Mouse (Mus musculus) heart, embryonic 10.5 days (tissue): ENCODE data around the gene Ankrd27. TPM values are rescaled to one million over a fixed set of nuclear protein-coding genes. Genes with fewer than 3 reads are reported as not detected.

Source experiments
- DNase-seq: peaks from one replicate; pipeline ENCODE4 v3.0.0-alpha.2; 2017; ENCODE audit warnings: low spot score
- H3K27ac ChIP-seq: fragments of 300-500 bp; sonication (generic); 2 replicates; pipeline ENCODE4 v1.5.1; 2016; ENCODE audit warnings: mild to moderate bottlenecking
- H3K27me3 ChIP-seq: fragments of 300-500 bp; sonication (generic); 2 replicates; pipeline ENCODE4 v1.6.1; 2016; ENCODE audit warnings: mild to moderate bottlenecking; ENCODE audit not compliant: poor library complexity, insufficient read depth, severe bottlenecking
- H3K36me3 ChIP-seq: fragments of 300-500 bp; sonication (generic); 2 replicates; pipeline ENCODE4 v1.6.1; 2016; ENCODE audit warnings: mild to moderate bottlenecking, moderate library complexity
- H3K4me1 ChIP-seq: fragments of 300-500 bp; sonication (generic); 2 replicates; pipeline ENCODE4 v1.6.1; 2016; ENCODE audit warnings: mild to moderate bottlenecking
- H3K4me3 ChIP-seq: fragments of 300-500 bp; sonication (generic); 2 replicates; pipeline ENCODE4 v1.5.1; 2016; ENCODE audit warnings: mild to moderate bottlenecking, moderate library complexity
- H3K9me3 ChIP-seq: fragments of 300-500 bp; sonication (generic); 2 replicates; pipeline ENCODE4 v1.6.1; 2016; ENCODE audit warnings: mild to moderate bottlenecking, moderate library complexity
- WGBS: fragments of 180-500 bp; shearing (Covaris S2); methylation state at CpG from one replicate; pipeline ENCODE4 v1.1.7; 2016; 5-methylcytosine and 5-hydroxymethylcytosine counted together
- polyA plus RNA-seq: library from polyadenylated mRNA; unstranded; fragments of >200 nt; fragmentation: Nextera tagmentation; extraction: Ambion mirVana; gene quantifications from 2 replicates; pipeline ENCODE4 v1.2.1, GENCODE M21; 2016

Gene Ankrd27
- polyA plus RNA-seq, 1 experiment from 2014 or later, result 33.0 TPM

DNA sequence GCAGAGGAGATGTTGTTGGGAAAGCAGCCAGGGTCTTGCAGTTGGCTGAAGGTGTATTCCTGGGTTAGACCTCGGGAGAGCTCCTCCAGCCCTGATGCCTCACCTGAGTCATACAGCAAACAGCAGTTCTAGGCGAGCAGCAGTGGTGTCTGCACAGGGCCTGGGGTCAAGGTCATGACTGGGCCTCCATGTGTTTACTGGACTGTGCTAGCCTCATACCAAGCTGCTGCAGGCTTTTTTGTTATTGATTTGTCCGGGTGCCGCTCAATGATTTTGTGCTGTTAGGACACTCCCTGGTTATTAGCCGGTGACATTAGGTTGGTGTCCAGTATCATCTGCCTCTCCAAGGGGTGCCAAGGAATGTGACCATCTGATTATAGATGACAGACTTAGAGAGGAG, 1.7 kb downstream of the Ankrd27 start:
- peaks cover 23% of the 10 kb centered on the region for H3K27me3 ChIP-seq
- peaks cover 15% of the 10 kb centered on the region for H3K36me3 ChIP-seq
- WGBS, result 61% methylated on average over 5 of the region's 5 CpGs
- H3K4me1 ChIP-seq, result peaks cover 36% of the 10 kb centered on the region
- H3K27ac ChIP-seq, result no peak overlapping the region
- no peak overlapping the region; the same call in 1 of the 2 replicates for H3K4me3 ChIP-seq
- H3K9me3 ChIP-seq, result no peaks in the 10 kb centered on the region
- no peak for DNase-seq

DNA sequence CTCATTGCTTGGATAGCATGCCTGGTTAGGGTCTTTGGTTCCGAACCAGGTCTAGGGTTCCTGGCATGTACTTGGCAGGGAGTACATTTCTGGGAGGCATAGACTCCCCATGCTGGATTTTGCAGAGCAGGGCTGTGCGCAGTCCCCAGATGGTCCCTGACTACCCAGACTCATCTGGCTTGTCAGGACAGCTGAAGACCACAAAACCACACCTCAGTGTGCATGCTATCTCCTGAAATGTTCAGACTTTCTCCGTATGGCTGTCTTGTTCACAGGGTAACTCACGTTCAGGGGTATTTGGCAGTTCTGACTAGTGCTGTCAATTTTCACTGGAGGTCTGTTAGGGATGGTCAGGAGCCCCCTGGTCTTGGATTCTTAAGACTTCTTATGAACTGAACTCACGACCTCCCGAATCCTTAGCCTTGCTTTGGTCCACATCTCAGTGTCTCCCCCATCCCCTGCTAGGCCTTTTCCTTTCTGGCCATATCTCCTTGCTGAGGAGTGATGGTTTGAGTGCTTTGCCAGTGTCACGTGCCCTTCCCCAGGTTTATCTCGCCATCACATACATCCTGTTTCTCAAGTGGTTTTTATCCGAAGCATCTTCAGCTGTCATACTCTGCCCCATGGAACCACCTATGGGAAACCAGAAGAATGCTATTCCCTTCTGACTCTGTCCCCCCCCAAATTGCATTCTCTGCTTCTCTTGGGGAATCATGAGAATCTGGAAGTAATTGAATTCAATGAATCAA, 2.8 kb downstream of the Ankrd27 start:
- H3K4me1 ChIP-seq, result peaks cover 31% of the 10 kb centered on the region
- 73% methylated on average over 9 of the region's 9 CpGs for WGBS
- H3K9me3 ChIP-seq, result no peaks in the 10 kb centered on the region
- peaks cover 12% of the 10 kb centered on the region for H3K27me3 ChIP-seq
- H3K36me3 ChIP-seq, result peaks cover 26% of the 10 kb centered on the region
- no peak for DNase-seq
- no peak overlapping the region for H3K27ac ChIP-seq
- no peak overlapping the region for H3K4me3 ChIP-seq

DNA sequence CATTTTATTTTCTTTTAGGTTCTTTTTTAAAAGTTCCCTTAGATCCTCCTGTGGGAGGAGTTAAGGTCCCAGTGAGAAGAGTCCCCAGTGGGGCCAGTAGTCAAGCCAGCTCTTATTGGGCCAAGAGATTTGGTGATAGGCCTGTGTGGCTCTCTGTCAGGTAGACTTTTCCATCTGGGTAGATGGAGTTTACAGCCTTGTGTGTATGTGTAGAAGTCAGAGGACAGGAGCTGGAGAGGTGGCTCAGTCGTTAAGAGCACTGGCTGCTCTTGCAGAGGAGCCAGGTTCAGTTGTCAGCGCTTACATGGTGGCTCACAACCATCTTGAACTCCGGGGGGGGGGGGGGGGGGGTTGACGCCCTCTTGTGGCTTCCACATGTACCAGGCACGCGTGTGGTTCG, 3.4 kb downstream of the Ankrd27 start:
- no peak for DNase-seq
- peaks cover 31% of the 10 kb centered on the region for H3K36me3 ChIP-seq
- no peaks in the 10 kb centered on the region for H3K9me3 ChIP-seq
- 78% methylated on average over 7 of the region's 7 CpGs for WGBS
- H3K4me3 ChIP-seq, result no peak overlapping the region
- no peak overlapping the region for H3K27ac ChIP-seq
- peaks cover 25% of the 10 kb centered on the region for H3K4me1 ChIP-seq
- peaks cover 6% of the 10 kb centered on the region; the same call in 1 of the 2 replicates for H3K27me3 ChIP-seq

DNA sequence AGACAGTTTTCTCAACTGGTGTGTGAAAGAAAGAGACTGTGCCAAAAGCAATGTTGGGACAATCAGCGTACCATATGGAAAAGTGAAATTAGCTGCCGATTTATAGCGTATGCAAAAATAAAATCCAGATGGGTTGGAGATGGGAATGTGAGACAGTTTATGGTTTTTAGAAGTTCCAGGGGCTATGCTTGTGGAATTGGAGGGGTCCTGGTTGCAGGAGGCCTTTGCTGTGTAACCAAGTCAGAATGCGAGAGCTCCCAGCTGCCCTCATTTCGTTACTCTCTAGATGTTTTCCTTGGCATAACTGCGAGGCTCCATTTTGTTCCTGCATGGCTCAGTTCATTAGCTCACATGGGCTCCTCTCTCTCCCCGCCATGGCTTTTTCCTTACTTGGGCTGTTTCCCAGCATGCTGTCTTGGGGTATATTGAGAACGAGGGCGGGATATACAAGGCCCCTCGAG, 4.7 kb downstream of the Ankrd27 start:
- no peak overlapping the region for H3K27ac ChIP-seq
- peaks cover 44% of the 10 kb centered on the region for H3K36me3 ChIP-seq
- H3K4me1 ChIP-seq, result peaks cover 19% of the 10 kb centered on the region
- H3K9me3 ChIP-seq, result no peaks in the 10 kb centered on the region
- no peak for DNase-seq
- no peak overlapping the region for H3K4me3 ChIP-seq
- no peaks in the 10 kb centered on the region for H3K27me3 ChIP-seq
- 92% methylated on average over 10 of the region's 10 CpGs for WGBS

DNA sequence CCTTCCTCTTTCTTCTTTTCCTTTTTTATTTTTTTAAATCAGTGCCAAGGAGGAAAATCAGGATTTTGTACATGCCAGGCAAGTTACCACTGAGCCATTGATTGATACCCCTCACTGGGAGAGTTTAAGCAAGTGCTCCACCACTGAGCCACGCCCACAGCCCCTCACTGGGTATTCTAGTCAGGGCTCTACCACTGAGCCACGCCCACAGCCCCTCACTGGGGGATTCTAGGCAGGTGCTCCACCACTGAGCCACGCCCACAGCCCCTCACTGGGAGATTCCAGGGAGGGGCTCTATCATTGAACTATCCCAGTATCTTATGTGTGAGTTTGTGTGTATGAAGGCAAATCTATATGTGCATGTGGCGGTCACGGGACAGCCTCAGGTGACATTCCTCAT, 8.3 kb downstream of the Ankrd27 start:
- no peaks in the 10 kb centered on the region for H3K27me3 ChIP-seq

DNA sequence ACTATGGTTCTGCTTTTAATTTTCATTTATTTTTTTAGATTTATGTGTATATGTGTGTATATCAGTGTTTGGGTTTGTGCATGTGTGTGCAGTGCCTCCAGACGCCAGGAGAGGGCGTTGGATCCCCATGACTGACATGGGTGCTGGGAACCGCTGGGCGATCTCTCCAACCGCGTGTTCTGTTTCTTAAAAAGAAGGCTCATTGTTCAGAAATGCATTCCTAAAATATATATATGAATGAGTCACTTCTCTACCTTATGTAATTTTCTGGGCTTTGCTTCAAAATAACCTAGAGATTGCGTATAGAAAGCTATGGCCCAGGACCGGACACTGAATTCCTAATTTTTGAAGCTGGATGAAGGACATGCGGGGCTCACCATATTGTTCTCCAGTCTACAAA, 13.4 kb downstream of the Ankrd27 start:
- H3K36me3 ChIP-seq, result peaks cover 76% of the 10 kb centered on the region
- H3K27ac ChIP-seq, result no peak overlapping the region
- WGBS, result 90% methylated on average over 9 of the region's 9 CpGs
- DNase-seq, result no peak
- no peaks in the 10 kb centered on the region for H3K4me1 ChIP-seq
- H3K4me3 ChIP-seq, result no peak overlapping the region
- H3K27me3 ChIP-seq, result no peaks in the 10 kb centered on the region
- no peaks in the 10 kb centered on the region for H3K9me3 ChIP-seq

More for the DNA sequence above, 8.3 kb downstream of the Ankrd27 start:
- no peak overlapping the region for H3K4me3 ChIP-seq
- peaks cover 66% of the 10 kb centered on the region for H3K36me3 ChIP-seq
- WGBS, result 83% methylated on average over 5 of the region's 5 CpGs
- no peak for DNase-seq
- H3K27ac ChIP-seq, result no peak overlapping the region
- no peaks in the 10 kb centered on the region for H3K9me3 ChIP-seq
- no peaks in the 10 kb centered on the region for H3K4me1 ChIP-seq

DNA sequence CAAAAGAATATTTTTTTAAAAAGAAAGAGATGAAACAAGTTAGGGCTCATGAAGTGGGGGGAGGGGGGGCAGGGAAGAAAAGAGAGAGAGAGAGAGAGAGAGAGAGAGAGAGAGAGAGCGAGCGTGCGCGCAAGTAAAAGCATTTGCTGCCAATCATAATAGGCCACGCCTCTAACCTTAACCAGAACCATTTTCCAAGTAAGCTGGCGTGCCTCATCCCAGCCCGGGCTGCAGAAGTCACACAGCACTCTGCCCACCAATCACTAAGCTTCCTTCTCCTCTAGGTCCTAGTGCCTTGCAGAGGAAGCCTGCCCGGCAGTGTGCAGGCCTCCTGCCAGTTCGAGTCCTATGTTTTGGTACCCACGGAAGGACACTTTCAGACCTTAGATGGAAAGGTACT, 14.0 kb downstream of the Ankrd27 start:
- no peaks in the 10 kb centered on the region for H3K4me1 ChIP-seq
- DNase-seq, result no peak
- H3K4me3 ChIP-seq, result no peak overlapping the region
- no peaks in the 10 kb centered on the region for H3K27me3 ChIP-seq
- no peak overlapping the region for H3K27ac ChIP-seq
- peaks cover 74% of the 10 kb centered on the region for H3K36me3 ChIP-seq
- 94% methylated on average over 10 of the region's 10 CpGs for WGBS
- H3K9me3 ChIP-seq, result no peaks in the 10 kb centered on the region

DNA sequence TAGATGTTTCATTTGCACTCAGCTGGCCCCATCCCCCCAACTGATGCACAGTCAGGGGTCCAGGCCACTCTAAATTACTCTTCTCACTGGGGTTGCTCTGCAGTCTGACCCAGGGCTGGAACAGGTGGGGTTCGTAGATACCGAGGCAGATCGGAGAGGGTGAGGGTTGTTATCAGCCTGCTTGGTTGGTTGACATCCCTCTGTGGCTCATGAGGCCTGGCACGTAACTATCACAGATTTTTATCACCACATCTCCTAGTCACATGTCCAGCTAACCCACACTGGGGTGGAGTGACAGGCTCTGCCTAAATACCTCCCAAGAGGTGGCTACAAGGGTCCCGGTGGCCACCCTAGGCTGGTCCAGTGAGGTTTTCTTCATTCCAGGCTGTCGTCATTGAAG, 15.1 kb downstream of the Ankrd27 start:
- no peaks in the 10 kb centered on the region for H3K9me3 ChIP-seq
- no peaks in the 10 kb centered on the region for H3K4me1 ChIP-seq
- H3K27ac ChIP-seq, result no peak overlapping the region
- H3K36me3 ChIP-seq, result peaks cover 70% of the 10 kb centered on the region
- no peaks in the 10 kb centered on the region for H3K27me3 ChIP-seq
- no peak for DNase-seq
- WGBS, result 77% methylated on average over 6 of the region's 6 CpGs
- H3K4me3 ChIP-seq, result no peak overlapping the region

DNA sequence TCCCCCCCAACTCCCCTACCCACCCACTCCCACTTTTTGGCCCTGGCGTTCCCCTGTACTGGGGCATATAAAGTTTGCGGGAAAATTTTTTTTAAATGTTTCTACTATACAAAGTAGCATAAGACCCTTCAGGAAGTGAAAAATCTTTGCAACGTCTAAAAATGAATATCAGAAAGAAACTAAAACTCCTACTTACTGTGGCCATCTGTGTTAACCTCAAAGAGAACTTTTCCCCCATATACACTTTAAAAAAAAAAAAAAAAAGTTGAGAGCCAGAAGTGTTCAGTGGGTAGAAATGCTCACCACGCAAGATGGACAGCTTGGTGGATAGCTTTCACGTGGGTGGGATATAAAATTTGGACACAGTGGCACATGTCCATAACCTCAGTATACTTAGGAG, 16.7 kb downstream of the Ankrd27 start:
- 94% methylated on average over 5 of the region's 5 CpGs for WGBS
- Histone ChIP-seq H3K27me3 (no peaks in the 10 kb centered on the region), H3K27ac (no peak overlapping the region), H3K9me3 (no peaks in the 10 kb centered on the region), H3K36me3 (peaks cover 72% of the 10 kb centered on the region), H3K4me3 (no peak overlapping the region), H3K4me1 (no peaks in the 10 kb centered on the region)
- no peak for DNase-seq

DNA sequence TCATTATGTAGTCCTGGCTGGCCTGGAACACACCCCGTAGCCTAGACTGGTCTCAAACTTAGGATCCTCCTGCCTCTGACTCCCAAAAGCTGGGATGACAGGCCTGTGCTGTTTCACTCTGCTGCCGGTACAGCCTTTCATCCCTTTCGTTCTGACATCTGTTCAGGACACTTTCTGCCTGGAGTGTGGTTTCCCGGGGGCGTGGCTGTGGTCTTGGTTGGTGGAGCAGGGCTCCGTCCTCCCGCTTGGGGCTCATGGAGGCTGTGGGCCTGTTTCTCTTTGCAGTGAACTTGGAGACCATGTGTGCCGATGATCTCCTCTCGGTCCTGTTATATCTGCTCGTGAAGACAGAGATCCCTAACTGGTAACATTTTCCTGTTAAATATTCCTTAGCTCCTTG, 20.8 kb downstream of the Ankrd27 start:
- no peaks in the 10 kb centered on the region for H3K27me3 ChIP-seq
- 86% methylated on average over 10 of the region's 10 CpGs for WGBS
- no peak overlapping the region for H3K27ac ChIP-seq
- H3K9me3 ChIP-seq, result no peaks in the 10 kb centered on the region
- no peak overlapping the region for H3K4me3 ChIP-seq
- H3K36me3 ChIP-seq, result peaks cover 89% of the 10 kb centered on the region
- DNase-seq, result no peak
- no peaks in the 10 kb centered on the region for H3K4me1 ChIP-seq

DNA sequence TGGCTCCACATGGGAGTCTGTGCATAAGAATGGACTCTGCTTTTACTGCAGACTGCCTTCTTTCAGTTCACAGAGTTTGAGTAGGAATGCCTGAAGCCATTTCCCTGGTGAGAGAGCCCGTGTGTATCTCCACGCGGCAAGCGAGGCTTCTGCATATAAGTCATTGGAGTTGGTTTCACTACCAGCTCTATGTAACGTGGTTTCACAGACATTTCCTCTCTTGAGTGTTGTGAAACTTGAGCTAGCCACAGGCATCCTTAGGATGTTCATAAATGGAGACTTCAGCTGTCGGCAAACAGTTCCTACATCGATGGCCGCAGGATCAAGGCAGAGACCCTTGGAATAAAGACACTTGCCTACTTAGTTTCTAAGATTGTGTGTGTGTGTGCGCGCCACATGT, 23.2 kb downstream of the Ankrd27 start:
- H3K27me3 ChIP-seq, result no peaks in the 10 kb centered on the region
- H3K4me1 ChIP-seq, result no peaks in the 10 kb centered on the region
- no peak for DNase-seq
- WGBS, result 94% methylated on average over 10 of the region's 10 CpGs
- no peaks in the 10 kb centered on the region for H3K9me3 ChIP-seq
- peaks cover 91% of the 10 kb centered on the region for H3K36me3 ChIP-seq
- H3K27ac ChIP-seq, result no peak overlapping the region
- no peak overlapping the region for H3K4me3 ChIP-seq

DNA sequence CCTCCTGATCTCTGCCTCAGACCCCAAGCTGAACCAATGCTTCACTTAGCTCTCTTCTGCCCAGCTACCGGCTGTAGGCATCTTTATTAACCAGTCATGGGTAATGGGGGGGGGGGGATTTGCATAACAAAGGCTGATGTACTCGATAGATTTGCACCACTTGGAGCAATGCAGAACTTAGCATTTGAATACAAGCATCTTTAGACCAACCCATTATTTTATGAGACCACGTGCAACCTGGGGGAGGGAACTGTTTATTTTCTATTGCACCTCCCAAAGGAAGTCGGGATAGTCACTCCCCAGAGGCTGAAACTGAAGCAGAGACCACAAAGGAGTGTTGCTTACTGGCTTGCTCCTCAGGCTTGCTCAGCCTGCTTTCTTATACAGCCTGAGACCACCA, 31.5 kb downstream of the Ankrd27 start:
- Histone ChIP-seq H3K4me3 (no peak overlapping the region), H3K36me3 (peaks cover 88% of the 10 kb centered on the region), H3K9me3 (no peaks in the 10 kb centered on the region), H3K4me1 (no peaks in the 10 kb centered on the region), H3K27me3 (no peaks in the 10 kb centered on the region), H3K27ac (no peak overlapping the region)
- no peak for DNase-seq
- 82% methylated on average over 4 of the region's 4 CpGs for WGBS

DNA sequence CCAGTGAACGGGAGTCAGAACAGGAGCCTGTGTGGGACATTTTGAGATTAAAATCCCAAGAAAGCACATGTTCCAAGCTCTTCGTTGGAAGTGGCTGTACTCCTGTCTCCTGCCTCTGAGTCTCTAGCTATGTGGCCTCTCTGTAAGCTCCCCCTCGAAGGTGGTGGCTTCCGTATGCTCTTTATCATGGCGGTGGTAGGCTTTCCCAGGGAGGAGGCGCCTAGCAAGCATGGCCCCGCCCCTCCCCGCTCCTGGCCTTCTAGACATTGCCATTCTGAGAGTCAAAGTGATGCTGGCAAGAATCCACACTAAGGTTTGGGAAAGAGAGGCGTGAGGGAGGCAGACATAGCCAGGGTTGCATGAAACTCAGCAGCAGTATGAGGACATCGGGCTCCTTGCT, 36.6 kb downstream of the Ankrd27 start:
- H3K27ac ChIP-seq, result no peak overlapping the region
- no peak overlapping the region for H3K4me3 ChIP-seq
- no peaks in the 10 kb centered on the region for H3K4me1 ChIP-seq
- DNase-seq, result no peak
- H3K36me3 ChIP-seq, result peaks cover 89% of the 10 kb centered on the region
- no peaks in the 10 kb centered on the region for H3K9me3 ChIP-seq
- no peaks in the 10 kb centered on the region for H3K27me3 ChIP-seq
- 91% methylated on average over 10 of the region's 10 CpGs for WGBS

DNA sequence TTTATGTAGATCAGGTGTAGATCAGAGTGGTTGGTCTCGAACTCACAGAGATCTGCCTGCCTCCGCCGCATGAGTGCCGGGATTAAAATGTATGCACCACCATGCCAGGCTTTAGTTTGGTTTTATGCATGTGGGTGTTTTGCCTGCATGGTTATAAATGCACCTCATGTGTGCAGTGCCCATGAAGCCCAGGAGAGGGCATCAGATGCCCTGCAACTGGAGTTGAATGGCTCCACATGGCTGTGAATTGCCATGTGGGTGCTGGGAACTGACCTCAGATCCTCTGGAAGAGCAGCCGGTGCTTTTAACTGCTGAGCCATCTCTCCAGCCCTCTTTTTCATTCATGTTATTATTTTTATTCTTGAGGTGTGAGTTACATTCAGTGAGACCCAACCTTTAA, 40.0 kb downstream of the Ankrd27 start:
- no peaks in the 10 kb centered on the region for H3K9me3 ChIP-seq
- no peaks in the 10 kb centered on the region for H3K27me3 ChIP-seq
- no peak overlapping the region for H3K4me3 ChIP-seq
- H3K36me3 ChIP-seq, result peaks cover 94% of the 10 kb centered on the region
- no peak overlapping the region for H3K27ac ChIP-seq
- no peak for DNase-seq
- WGBS, result 96% methylated on average over 5 of the region's 5 CpGs
- H3K4me1 ChIP-seq, result no peaks in the 10 kb centered on the region
